Mouse (Mus musculus): ENCODE measurements around the gene Tarbp2.
A peak's percentile ranks its signal among the peaks of the same experiment; 100 is the strongest.

Gene Tarbp2

DNA sequence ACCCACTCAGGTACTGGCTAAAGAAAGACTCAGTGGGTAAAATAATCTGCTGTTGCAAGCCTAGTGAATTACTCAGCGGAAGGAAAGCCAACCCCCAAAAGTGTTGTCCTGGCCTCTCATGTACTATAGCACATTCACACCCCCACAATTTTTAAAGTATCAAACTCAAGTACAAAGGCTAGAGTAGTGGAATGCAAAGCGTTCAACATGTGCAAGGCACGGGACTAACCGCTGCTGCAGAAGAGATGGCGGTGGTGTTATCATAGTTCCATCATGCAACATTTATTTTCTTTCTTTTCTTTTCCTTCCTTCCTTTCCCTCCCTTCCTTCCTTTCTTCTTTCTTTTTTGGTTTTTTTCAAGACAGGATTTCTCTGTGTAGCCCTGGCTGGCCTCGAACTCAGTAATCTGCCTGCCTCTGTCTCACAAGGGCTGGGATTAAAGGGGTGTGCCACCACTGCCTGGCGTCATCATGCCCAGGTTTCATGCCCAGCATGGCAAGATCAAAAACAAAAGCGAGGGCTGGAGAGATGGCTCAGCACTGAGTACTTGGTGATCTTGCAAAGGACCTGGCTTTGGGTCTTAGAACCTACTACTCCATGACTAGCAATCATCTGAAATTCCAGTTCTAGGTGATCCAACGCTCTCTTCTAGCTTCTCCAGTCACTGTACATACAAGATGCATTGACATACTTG is 12.1 kb upstream of the Tarbp2 start:
- no peak for DNase-seq (ENCODE audit: low spot score in 2 of 2)

DNA sequence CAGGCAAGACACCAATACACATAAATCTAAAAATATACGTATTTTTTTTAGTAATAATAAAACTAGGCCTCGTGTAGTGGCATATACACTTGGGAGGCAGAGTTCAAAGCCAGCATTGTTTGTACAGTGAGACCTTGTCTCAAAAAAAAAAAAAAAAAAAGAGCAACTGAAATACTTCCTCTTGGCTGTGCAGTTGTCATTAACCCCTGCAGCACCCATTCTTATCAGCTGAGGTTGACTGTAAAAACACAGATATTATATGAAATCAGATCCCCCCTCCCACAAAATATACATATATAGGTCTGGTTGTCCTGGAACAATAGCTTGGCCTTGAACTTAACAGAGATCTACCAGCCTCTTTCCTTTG is 11.5 kb upstream of the Tarbp2 start:
- DNase-seq (ENCODE audit: low spot score in 2 of 2): no peak

GRCm38 (mm10) chr15:102506864-102507263 is 11.1 kb upstream of the Tarbp2 start:
- DNase-seq (ENCODE audit: low spot score in 2 of 2): no peak

- DNase-seq (ENCODE audit: low spot score in 2 of 2): no peak
Measured at GRCm38 (mm10) chr15:102507561-102507960, 10.4 kb upstream of the Tarbp2 start.

- DNase-seq (ENCODE audit: low spot score in 2 of 2): no peak
Measured at GRCm38 (mm10) chr15:102508336-102508735, 9.7 kb upstream of the Tarbp2 start.

- DNase-seq (ENCODE audit: low spot score in 2 of 2): no peak
Measured at GRCm38 (mm10) chr15:102510110-102510509, 7.9 kb upstream of the Tarbp2 start.

DNA sequence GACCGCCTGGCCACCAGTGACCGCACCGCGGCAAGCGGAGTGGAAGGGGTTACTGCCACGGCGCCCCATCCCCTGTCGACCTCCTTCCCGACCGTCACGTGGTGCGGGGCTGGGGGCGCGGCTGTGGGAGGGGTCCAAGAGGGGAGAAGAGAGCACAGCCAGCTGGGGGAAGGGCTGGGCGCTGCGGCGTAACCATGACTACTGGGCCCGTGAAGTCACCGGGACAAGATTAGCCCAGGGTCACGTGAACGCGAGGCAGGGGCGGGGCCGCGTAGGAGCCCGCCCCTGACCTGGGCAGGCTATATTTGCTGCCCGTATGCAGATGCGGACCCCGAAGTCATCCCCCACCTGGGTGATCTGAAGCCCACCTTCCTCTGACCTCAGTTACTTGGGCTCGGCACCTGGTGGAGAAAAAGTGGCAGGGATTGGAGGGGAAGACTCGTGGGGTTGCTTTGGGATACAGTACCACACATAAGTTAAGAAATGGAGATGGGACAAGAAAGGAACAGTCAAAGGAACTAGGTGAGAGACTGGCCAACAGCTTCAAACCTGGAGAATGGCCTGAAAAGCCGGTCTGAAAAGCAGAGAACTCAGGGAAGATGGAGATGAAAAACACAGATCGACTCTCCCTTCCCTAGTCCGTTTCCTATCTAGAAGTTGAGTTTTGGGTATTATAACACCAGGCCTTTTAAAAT is 7.3 kb upstream of the Tarbp2 start:
- peak; percentile 76 to 79 for DNase-seq (ENCODE audit: low spot score in 2 of 2)

- no peak for DNase-seq (ENCODE audit: low spot score in 2 of 2)
Measured at GRCm38 (mm10) chr15:102511285-102511833, 6.6 kb upstream of the Tarbp2 start.

GRCm38 (mm10) chr15:102512010-102512409 is 6.0 kb upstream of the Tarbp2 start:
- DNase-seq (ENCODE audit: low spot score in 2 of 2): no peak

- DNase-seq (ENCODE audit: low spot score in 2 of 2): no peak
Measured at GRCm38 (mm10) chr15:102512471-102512870, 5.5 kb upstream of the Tarbp2 start.

- no peak for DNase-seq (ENCODE audit: low spot score in 2 of 2)
Measured at GRCm38 (mm10) chr15:102513004-102513403, 5.0 kb upstream of the Tarbp2 start.

- no peak for DNase-seq (ENCODE audit: low spot score in 2 of 2)
Measured at GRCm38 (mm10) chr15:102515261-102515660, 2.7 kb upstream of the Tarbp2 start.

DNA sequence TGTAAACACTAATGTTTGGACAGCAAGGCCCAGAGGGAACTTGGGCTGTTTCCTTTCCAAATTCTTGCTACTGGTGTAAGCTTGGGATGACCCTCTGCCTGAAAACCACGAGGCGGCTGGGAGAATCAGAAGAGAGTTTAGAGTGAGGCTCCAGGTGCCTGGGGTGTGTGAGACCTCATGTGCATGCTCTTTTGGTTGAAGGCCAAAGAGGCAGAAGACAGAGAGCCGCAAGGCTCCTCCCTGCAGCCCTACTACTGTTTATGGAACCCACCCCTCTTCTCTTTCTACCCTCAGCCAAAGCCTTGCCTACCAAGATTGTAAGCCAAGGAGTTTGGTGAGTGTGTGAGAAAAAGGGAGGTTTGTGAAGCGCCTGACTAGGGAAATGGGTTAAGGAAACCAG is 2.2 kb upstream of the Tarbp2 start:
- no peak for DNase-seq (ENCODE audit: low spot score in 2 of 2)

DNA sequence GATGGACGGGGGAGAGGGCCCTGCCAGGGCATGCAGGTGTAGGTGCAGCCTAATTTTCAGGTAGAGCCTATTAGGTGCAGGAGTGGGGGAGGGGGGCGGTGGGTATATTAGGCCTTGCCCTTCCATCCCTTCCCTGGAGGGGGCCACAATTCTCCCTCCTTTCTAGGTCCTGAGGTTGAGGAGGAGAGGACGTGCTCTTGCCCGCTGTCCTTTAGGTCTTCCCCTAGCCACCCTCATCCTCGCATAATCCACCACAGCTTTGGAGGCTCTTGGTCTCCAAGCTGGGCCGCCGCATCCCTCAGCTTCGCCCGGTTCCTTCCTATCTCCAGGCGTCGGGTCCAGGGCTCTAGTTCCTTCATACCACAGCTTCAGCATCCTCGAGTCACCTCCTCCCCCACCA is 1.7 kb upstream of the Tarbp2 start:
- no peak for DNase-seq (ENCODE audit: low spot score in 2 of 2)

DNA sequence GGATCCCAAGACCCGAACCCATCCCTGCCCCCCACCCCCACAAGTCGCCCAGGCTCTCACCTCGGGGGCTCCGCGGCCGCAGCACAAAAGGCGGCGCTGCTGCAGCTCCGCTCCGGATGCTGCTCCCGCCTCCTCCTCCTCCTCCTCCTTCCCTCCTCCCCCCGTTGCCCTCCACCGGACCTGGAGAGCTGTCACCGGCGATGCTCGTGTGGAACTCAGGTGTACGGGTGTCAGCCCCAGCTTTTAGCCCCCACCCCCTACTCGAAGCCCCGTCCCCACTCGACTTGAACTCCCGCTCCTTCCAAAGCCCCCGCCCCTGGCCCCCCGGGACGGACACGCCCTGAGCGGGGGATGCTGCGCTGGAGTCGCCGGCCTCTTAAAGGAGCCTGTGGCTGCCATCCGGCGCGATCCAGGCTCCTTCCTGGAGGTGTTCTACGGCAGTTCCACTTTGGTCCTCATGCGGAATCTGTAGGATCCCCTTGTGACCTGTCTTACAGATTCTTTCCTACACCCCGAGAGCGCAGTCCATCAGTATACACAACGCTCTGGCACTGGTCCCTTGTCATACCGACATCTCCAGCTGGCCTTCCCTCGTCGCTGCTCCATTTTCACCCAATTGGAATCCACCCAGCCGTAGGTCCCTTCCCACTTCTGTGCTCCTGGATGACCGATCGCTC is 1.1 kb upstream of the Tarbp2 start, which contains the start of gene Map3k12:
Map3k12 (minus strand) TSS at position 337 of the 677 bp plus-strand sequence.
- peak; percentile 75 to 77 for DNase-seq (ENCODE audit: low spot score in 2 of 2)

GRCm38 (mm10) chr15:102517631-102517975 is 389 bp upstream of the Tarbp2 start:
- DNase-seq (ENCODE audit: low spot score in 2 of 2): no peak

DNA sequence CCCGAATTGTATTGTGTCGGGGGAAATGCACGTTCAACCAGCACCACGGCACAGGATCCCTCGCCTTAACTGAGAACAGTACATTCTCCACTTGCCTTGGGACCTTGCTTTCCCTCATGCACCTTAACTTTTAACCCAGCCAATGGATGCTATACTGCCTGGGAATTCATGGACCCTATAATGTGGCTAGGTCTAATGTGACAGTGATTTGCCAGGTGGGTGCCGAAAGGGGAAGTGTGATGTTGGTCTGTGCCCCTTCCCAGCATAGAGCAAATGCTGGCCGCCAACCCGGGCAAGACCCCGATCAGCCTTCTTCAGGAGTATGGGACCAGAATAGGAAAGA is 838 bp downstream of the Tarbp2 start:
- no peak for DNase-seq (ENCODE audit: low spot score in 2 of 2)

DNA sequence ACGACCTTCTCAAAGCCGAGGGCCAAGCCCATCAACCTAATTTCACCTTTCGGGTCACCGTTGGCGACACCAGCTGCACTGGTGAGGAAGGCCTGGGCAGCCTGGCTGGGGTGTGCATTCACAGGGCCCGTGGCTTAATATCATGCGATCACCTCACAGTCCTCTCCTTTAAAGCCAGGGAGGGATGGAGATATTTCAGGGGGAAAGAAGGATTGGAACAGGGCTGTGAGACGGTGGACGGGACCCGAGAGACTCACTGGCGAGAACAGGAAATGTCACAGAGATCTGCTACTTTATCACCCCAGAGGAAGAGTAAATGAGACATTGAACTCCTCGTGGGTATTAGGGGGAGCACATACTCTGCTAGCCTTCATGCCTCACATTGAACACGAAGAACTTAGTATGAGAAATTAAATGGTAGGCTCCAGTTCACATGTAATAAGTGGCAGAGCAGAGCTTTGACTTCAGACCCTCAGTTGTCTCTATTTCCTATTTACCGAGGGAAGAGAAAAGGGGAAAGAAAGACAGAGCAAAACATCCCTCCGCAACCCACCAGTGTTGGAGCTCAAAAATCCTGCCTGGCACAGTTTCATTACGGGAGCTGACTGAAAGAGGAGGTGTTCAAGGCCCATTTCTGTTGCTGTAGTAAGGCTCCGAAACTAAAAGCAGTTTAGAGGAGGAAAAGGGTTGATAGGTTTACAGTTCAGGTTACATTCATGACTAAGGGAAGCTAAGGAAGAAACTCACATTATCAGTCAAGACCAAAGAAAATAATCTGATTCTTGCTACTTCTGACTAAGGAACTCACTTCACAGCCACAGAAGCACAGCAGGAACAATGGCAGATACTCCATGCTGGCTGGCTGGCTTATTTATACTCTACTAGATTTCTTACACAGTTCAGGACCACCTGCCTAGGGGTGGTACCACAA is 1.5 kb downstream of the Tarbp2 start:
- no peak for DNase-seq (ENCODE audit: low spot score in 2 of 2)

GRCm38 (mm10) chr15:102520416-102520815 is 2.4 kb downstream of the Tarbp2 start:
- no peak for DNase-seq (ENCODE audit: low spot score in 2 of 2)

- DNase-seq (ENCODE audit: low spot score in 2 of 2): no peak
Measured at GRCm38 (mm10) chr15:102521480-102521879, 3.5 kb downstream of the Tarbp2 start.

DNA sequence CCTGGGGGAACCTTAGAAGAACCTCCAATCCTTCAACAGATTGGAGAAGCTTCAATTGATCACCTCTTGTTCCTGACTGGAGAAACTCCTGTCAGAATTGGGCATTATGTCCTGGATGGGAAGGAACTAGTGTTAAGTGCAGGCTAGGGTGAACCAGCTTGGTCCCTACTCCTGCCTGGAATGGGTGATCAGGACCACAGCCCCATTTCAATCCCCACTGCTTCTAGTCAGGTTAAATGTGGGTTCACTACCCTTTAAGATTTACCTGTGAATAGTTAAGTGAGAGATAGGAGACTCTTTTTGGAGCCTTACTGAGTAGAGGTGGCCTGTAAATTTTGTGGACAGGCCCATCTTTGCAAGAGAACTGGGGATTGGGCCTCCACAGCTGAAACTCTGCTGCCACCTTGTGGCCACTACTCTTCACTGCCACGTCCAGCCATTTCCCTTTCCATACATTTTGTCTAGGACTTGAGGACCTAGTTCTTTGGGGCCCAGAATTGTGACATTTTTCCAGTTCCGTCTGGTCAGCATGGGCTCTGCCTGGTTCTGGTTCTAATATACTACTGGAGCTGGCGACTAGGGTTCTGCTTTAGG is 7.0 kb downstream of the Tarbp2 start, which contains the start of gene Npff:
Npff (minus strand) TSS at position 51 of the 594 bp plus-strand sequence.
- DNase-seq (ENCODE audit: low spot score in 2 of 2): peak; percentile 55 to 69

All from heart, adult 9 months (tissue).